ENCODE assay signal across 8 mouse cellular contexts in the genomic region with DNA sequence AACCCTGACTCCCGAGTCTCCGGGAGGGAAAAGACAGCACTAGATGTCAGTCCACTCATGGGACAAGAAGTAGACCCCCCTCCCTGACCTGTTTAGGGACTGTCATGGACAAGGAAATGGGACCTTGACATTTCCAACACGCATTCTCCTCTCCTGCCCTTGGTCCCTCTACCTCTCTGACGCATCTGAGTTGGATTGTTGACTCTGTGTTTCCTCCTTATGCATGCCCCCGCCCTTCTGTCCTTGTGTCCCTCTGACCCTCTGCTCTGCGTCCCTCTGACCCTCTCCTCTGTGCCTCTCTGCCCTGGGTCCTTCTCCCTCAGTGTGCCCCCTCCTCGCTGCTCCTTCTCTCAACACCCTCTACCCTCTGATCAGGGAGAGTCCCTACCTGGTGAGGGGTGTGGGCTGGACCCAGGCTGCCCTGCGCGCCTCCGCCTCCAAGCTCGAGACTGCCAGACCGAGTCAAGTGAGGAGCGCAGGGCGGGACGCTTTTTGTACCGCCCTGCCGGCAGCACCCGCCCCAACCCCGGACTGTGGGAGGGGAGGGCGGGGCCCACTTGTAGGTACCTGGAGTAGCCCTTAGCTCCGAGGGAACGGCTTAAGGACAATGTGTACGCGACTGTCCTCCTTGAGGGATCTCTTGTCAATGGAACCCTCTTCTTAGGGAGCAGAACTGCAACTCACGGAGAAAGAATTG. TPM values are rescaled to one million over a fixed set of nuclear protein-coding genes. Genes with fewer than 3 reads are reported as not detected.
DNase-seq lines count a peak whose midpoint lies in the region; ATAC-seq and TF ChIP-seq lines count a peak whose summit lies in the region.

No protein-coding gene starts in this region.

- TF ChIP-seq EP300 in liver, postnatal 0 days (IDR thresholded peaks at IDR 0.05; ENCODE audit: low read depth) = no peak

- H3K4me1 ChIP-seq in intestine, embryonic 15.5 days (replicated peaks) = peaks cover 59% of the 10 kb centered on the region
- H3K4me1 ChIP-seq in liver, postnatal 0 days (ENCODE audit: insufficient read depth) = peaks cover 24% of the 10 kb centered on the region

- H3K4me3 ChIP-seq in intestine, embryonic 15.5 days (replicated peaks) = peak overlapping the region; percentile 39
- H3K4me3 ChIP-seq in liver, postnatal 0 days (ENCODE audit: low read depth, low read length) = peak overlapping the region; percentile 38

- TF ChIP-seq CTCF in liver, postnatal 0 days (IDR thresholded peaks at IDR 0.05; ENCODE audit: low read depth) = no peak

- H3K4me2 ChIP-seq in intestine, embryonic 15.5 days (replicated peaks) = peak overlapping the region; percentile 69
- peak overlapping the region; percentile 67 for H3K4me2 ChIP-seq in liver, postnatal 0 days (ENCODE audit: low read depth, low read length)

- ATAC-seq in intestine, embryonic 15.5 days = peak; percentile 85
- ATAC-seq in liver, postnatal 0 days = peak; percentile 74
- ATAC-seq in neutrophil, adult 5-6 weeks (ENCODE audit: extremely low read depth, insufficient number of reproducible peaks, low FRiP score, poor library complexity, severe bottlenecking) = peak; percentile 40

- no peaks in the 10 kb centered on the region for H3K36me3 ChIP-seq in intestine, embryonic 15.5 days
- H3K36me3 ChIP-seq in liver, postnatal 0 days (replicated peaks; ENCODE audit: insufficient read depth, low read length) = no peaks in the 10 kb centered on the region

- H3K27me3 ChIP-seq in intestine, embryonic 15.5 days (replicated peaks) = peaks cover 4% of the 10 kb centered on the region
- H3K27me3 ChIP-seq in liver, postnatal 0 days (ENCODE audit: insufficient read depth, low read length) = 0 out of 2 replicates have a peak, but pooled peaks cover 9% of the 10 kb centered on the region

- H3K9ac ChIP-seq in intestine, embryonic 15.5 days = peak overlapping the region; percentile 46
- peak overlapping the region; percentile 59 for H3K9ac ChIP-seq in liver, postnatal 0 days (replicated peaks)

- peak; percentile 57 for DNase-seq in MN1 (ENCODE audit: low spot score)
- peak; percentile 35 for DNase-seq in c-Kit-positive CD71-negative TER-119-negative erythroid progenitor cells, embryonic 14.5 days (ENCODE audit: low read depth)
- DNase-seq in gastrocnemius, postnatal 25 days = peak; percentile 67
- peak; percentile 76 for DNase-seq in liver, postnatal 0 days
- no peak for DNase-seq in layer of hippocampus, adult 11-12 months (ENCODE audit: low spot score)
- no peak for DNase-seq in right cerebral cortex, postnatal 25 days

- WGBS in intestine, embryonic 15.5 days = 2% methylated on average over 25 of the region's 25 CpGs
- WGBS in liver, postnatal 0 days (ENCODE audit: insufficient replicate concordance) = 5% methylated on average over 25 of the region's 25 CpGs

- peak overlapping the region; percentile 78 for H3K27ac ChIP-seq in intestine, embryonic 15.5 days
- H3K27ac ChIP-seq in liver, postnatal 0 days (ENCODE audit: low read depth) = peak overlapping the region; percentile 78

- H3K9me3 ChIP-seq in intestine, embryonic 15.5 days = no peaks in the 10 kb centered on the region
- no peaks in the 10 kb centered on the region for H3K9me3 ChIP-seq in liver, postnatal 0 days (ENCODE audit: low read length)

RNA-seq across cellular contexts. Expression of a gene that starts 0.4 kb away (rescaled TPM):
- 10 to 100 TPM; 23.7 to 31.5 TPM for total RNA-seq in gastrocnemius, postnatal 25 days (2021)
- polyA plus RNA-seq in intestine, embryonic 15.5 days (2015; fragmentation: Nextera tagmentation; extraction: Ambion mirVana) = 65.6 and 72.9 TPM in 2 replicates
- polyA plus RNA-seq in liver, postnatal 0 days (2015; fragmentation: Nextera tagmentation; extraction: Ambion mirVana) = 22.6 and 22.9 TPM in 2 replicates
- total RNA-seq in neutrophil, adult 5-6 weeks (2017) = 1.2 and 2.5 TPM in 2 replicates

RNA-seq across cellular contexts. Expression of a gene that starts 35.3 kb away (rescaled TPM):
- total RNA-seq in gastrocnemius, postnatal 25 days (2021) = not detected
- polyA plus RNA-seq in intestine, embryonic 15.5 days (2015; fragmentation: Nextera tagmentation; extraction: Ambion mirVana) = 0.24 and 0.37 TPM in 2 replicates
- not detected in 2 replicates for polyA plus RNA-seq in liver, postnatal 0 days (2015; fragmentation: Nextera tagmentation; extraction: Ambion mirVana)
- not detected in 2 replicates for total RNA-seq in neutrophil, adult 5-6 weeks (2017)

RNA-seq across cellular contexts. Expression of a gene that starts 47.7 kb away (rescaled TPM):
- not detected for total RNA-seq in gastrocnemius, postnatal 25 days (2021)
- not detected in 2 replicates for polyA plus RNA-seq in intestine, embryonic 15.5 days (2015; fragmentation: Nextera tagmentation; extraction: Ambion mirVana)
- polyA plus RNA-seq in liver, postnatal 0 days (2015; fragmentation: Nextera tagmentation; extraction: Ambion mirVana) = not detected in 2 replicates
- not detected in 2 replicates for total RNA-seq in neutrophil, adult 5-6 weeks (2017)

Comparison
In these comparisons a context has a peak if more than half of its experiments do, and no peak if none do; other contexts are left out.
1. DNase-seq: peak in MN1 (single experiment), c-Kit-positive CD71-negative TER-119-negative erythroid progenitor cells, embryonic 14.5 days (single experiment), gastrocnemius, postnatal 25 days (single experiment) and liver, postnatal 0 days (single experiment); none in layer of hippocampus, adult 11-12 months (single experiment) and right cerebral cortex, postnatal 25 days (single experiment).
2. Peak in every context shown above with its lines, with median percentiles within 50 percentile points of each other: ATAC-seq.